ENCODE assay signal across 10 mouse cellular contexts in genomic region chr16:26519596-26519995, GRCm38 (mm10). TPM values are rescaled to one million over a fixed set of nuclear protein-coding genes. Genes with fewer than 3 reads are reported as not detected.
A peak's percentile ranks its signal among the peaks of the same experiment; 100 is the strongest.
DNase-seq lines count a peak whose midpoint lies in the region; ATAC-seq and TF ChIP-seq lines count a peak whose summit lies in the region.
"Had no signal": no experiment of that assay in that cellular context is flagged by ENCODE, and none has a peak within 500 bp of the region (broad histone marks: within the 10 kb centered on the region; RNA-seq: fewer than 3 reads in every experiment).

No protein-coding gene starts in this region.

- ATAC-seq in frontal cortex, adult (ENCODE audit: low TSS enrichment), result peak; percentile 78
- ATAC-seq in lung, postnatal 0 days, result no peak
- ATAC-seq in forebrain, embryonic 16.5 days, result no peak
- no peak for ATAC-seq in heart, embryonic 11.5 days (replicated peaks; ENCODE audit: insufficient number of reproducible peaks, low FRiP score, low TSS enrichment)

- 43% methylated on average over 2 of the region's 2 CpGs for WGBS in lung, postnatal 0 days
- 29% methylated on average over 2 of the region's 2 CpGs for WGBS in lung, adult 2 months
- WGBS in forebrain, embryonic 16.5 days, result 55% methylated on average over 2 of the region's 2 CpGs
- 61% methylated on average over 2 of the region's 2 CpGs for WGBS in heart, embryonic 11.5 days (ENCODE audit: insufficient replicate concordance)

- H3K4me2 ChIP-seq in lung, postnatal 0 days (replicated peaks; ENCODE audit: low read depth, low read length), result no peak overlapping the region
- no peak overlapping the region for H3K4me2 ChIP-seq in forebrain, embryonic 16.5 days (ENCODE audit: low read length)
- H3K4me2 ChIP-seq in heart, embryonic 11.5 days, result no peak overlapping the region
- H3K4me2 ChIP-seq: liver, embryonic 15.5 days had no signal

- H3K9me3 ChIP-seq in lung, postnatal 0 days (ENCODE audit: low read length), result no peaks in the 10 kb centered on the region
- no peaks in the 10 kb centered on the region for H3K9me3 ChIP-seq in forebrain, embryonic 16.5 days (ENCODE audit: control insufficient read depth, low read length)
- no peaks in the 10 kb centered on the region for H3K9me3 ChIP-seq in heart, embryonic 11.5 days (replicated peaks; ENCODE audit: control insufficient read depth, low read length)
- H3K9me3 ChIP-seq: liver, embryonic 15.5 days had no signal

- H3K9ac ChIP-seq in lung, postnatal 0 days (replicated peaks; ENCODE audit: low read depth), result no peak overlapping the region
- H3K9ac ChIP-seq in forebrain, embryonic 16.5 days (replicated peaks; ENCODE audit: low read depth, low read length), result no peak overlapping the region
- H3K9ac ChIP-seq in heart, embryonic 11.5 days (ENCODE audit: low read depth, low read length), result no peak overlapping the region
- H3K9ac ChIP-seq: liver, embryonic 15.5 days had no signal

- H3K4me1 ChIP-seq in lung, postnatal 0 days (ENCODE audit: insufficient read depth, low read depth, low read length), result no peaks in the 10 kb centered on the region
- no peaks in the 10 kb centered on the region for H3K4me1 ChIP-seq in lung, adult 2 months (ENCODE audit: control insufficient read depth, insufficient read depth, low read length)
- no peaks in the 10 kb centered on the region for H3K4me1 ChIP-seq in forebrain, embryonic 16.5 days (replicated peaks; ENCODE audit: control insufficient read depth, insufficient read depth, low read length)
- no peaks in the 10 kb centered on the region for H3K4me1 ChIP-seq in heart, embryonic 11.5 days (ENCODE audit: control insufficient read depth, insufficient read depth, low read length)
- H3K4me1 ChIP-seq: liver, embryonic 15.5 days had no signal

- no peaks in the 10 kb centered on the region for H3K27me3 ChIP-seq in lung, postnatal 0 days (replicated peaks; ENCODE audit: insufficient read depth, low read length)
- no peaks in the 10 kb centered on the region for H3K27me3 ChIP-seq in forebrain, embryonic 16.5 days (replicated peaks; ENCODE audit: control insufficient read depth, insufficient read depth, low read length)
- H3K27me3 ChIP-seq in heart, embryonic 11.5 days (ENCODE audit: control insufficient read depth, insufficient read depth, low read length), result no peaks in the 10 kb centered on the region
- H3K27me3 ChIP-seq: liver, embryonic 15.5 days had no signal

- H3K36me3 ChIP-seq in lung, postnatal 0 days (ENCODE audit: insufficient read depth, low read length), result no peaks in the 10 kb centered on the region
- H3K36me3 ChIP-seq in forebrain, embryonic 16.5 days (ENCODE audit: control insufficient read depth, insufficient read depth), result no peaks in the 10 kb centered on the region
- no peaks in the 10 kb centered on the region for H3K36me3 ChIP-seq in heart, embryonic 11.5 days (ENCODE audit: control insufficient read depth, insufficient read depth, low read length)
- H3K36me3 ChIP-seq: liver, embryonic 15.5 days had no signal

- no peak overlapping the region for H3K4me3 ChIP-seq in lung, postnatal 0 days (ENCODE audit: low read depth, low read length)
- no peak overlapping the region for H3K4me3 ChIP-seq in lung, adult 2 months (replicated peaks; ENCODE audit: extremely low read depth, low read depth, low read length)
- H3K4me3 ChIP-seq in forebrain, embryonic 16.5 days (replicated peaks; ENCODE audit: low read length), result no peak overlapping the region
- no peak overlapping the region for H3K4me3 ChIP-seq in heart, embryonic 11.5 days (ENCODE audit: low read depth, low read length)
- H3K4me3 ChIP-seq: liver, embryonic 15.5 days had no signal

- no peak for DNase-seq in frontal cortex, postnatal 25 days (ENCODE audit: low spot score in 2 of 2)
- DNase-seq in lung, postnatal 0 days (ENCODE audit: low spot score), result peak; percentile 37
- DNase-seq in lung, adult 2 months, result no peak
- peak; percentile 65 for DNase-seq in brain, adult 2 months (ENCODE audit: low read depth, low spot score)
- peak; percentile 26 to 31 for DNase-seq in left cerebral cortex, postnatal 25 days (ENCODE audit: low spot score in 2 of 2)

- H3K27ac ChIP-seq in lung, postnatal 0 days (ENCODE audit: low read length), result no peak overlapping the region
- no peak overlapping the region for H3K27ac ChIP-seq in forebrain, embryonic 16.5 days (ENCODE audit: low read length)
- H3K27ac ChIP-seq in heart, embryonic 11.5 days (ENCODE audit: low read depth, low read length), result no peak overlapping the region
- H3K27ac ChIP-seq: liver, embryonic 15.5 days had no signal

- TF ChIP-seq EP300 in lung, postnatal 0 days (IDR thresholded peaks at IDR 0.05), result no peak

- TF ChIP-seq CTCF in lung, postnatal 0 days (IDR thresholded peaks at IDR 0.05), result peak; percentile 70
- no peak for TF ChIP-seq CTCF in lung, adult 2 months (IDR thresholded peaks at IDR 0.05; ENCODE audit: insufficient read depth, low read length)

- intact Hi-C loops in left cerebral cortex, postnatal 25 days (cut with DNase I), result loop anchor here (10.0 kb wide), 1 partner anchor 555 kb away; no protein-coding TSS in a partner anchor

- no peak for TF ChIP-seq POLR2A in lung, adult 2 months (IDR thresholded peaks at IDR 0.05; ENCODE audit: borderline replicate concordance, extremely low read depth, low read depth, low read length)

RNA-seq across cellular contexts. Expression of gene Tmem207, which starts 7.0 kb away (rescaled TPM):
- not detected in 2 replicates for polyA plus RNA-seq in lung, postnatal 0 days (2015; fragmentation: Nextera tagmentation; extraction: Ambion mirVana)
- polyA plus RNA-seq in lung, adult 2 months (2012; rRNA removed), result not detected in 2 replicates
- not detected for total RNA-seq in left cerebral cortex, postnatal 25 days (2021)
- not detected in 2 replicates for polyA plus RNA-seq in forebrain, embryonic 16.5 days (2015; fragmentation: Nextera tagmentation; extraction: Ambion mirVana)
- not detected in 2 replicates for polyA plus RNA-seq in heart, embryonic 11.5 days (2014; fragmentation: Nextera tagmentation; extraction: Ambion mirVana)
- polyA plus RNA-seq: liver, embryonic 15.5 days; spleen, adult 2 months had no signal

RNA-seq across cellular contexts. Expression of gene Cldn16, which starts 56.7 kb away (rescaled TPM):
- polyA plus RNA-seq in lung, postnatal 0 days (2015; fragmentation: Nextera tagmentation; extraction: Ambion mirVana), result not detected in 2 replicates
- polyA plus RNA-seq in lung, adult 2 months (2012; rRNA removed), result not detected in 2 replicates
- not detected for total RNA-seq in left cerebral cortex, postnatal 25 days (2021)
- polyA plus RNA-seq in forebrain, embryonic 16.5 days (2015; fragmentation: Nextera tagmentation; extraction: Ambion mirVana), result not detected in 2 replicates
- not detected in 2 replicates for polyA plus RNA-seq in heart, embryonic 11.5 days (2014; fragmentation: Nextera tagmentation; extraction: Ambion mirVana)
- polyA plus RNA-seq: liver, embryonic 15.5 days; spleen, adult 2 months had no signal

Comparison
In these comparisons a context has a peak if more than half of its experiments do, and no peak if none do; other contexts are left out.
1. DNase-seq: peak in lung, postnatal 0 days (single experiment), brain, adult 2 months (single experiment) and left cerebral cortex, postnatal 25 days (2 of 2); none in frontal cortex, postnatal 25 days (0 of 2) and lung, adult 2 months (single experiment).